Mouse (Mus musculus): ENCODE results near the gene Tmem140.
A peak's percentile ranks its signal among the peaks of the same experiment; 100 is the strongest.

Gene Tmem140

DNA sequence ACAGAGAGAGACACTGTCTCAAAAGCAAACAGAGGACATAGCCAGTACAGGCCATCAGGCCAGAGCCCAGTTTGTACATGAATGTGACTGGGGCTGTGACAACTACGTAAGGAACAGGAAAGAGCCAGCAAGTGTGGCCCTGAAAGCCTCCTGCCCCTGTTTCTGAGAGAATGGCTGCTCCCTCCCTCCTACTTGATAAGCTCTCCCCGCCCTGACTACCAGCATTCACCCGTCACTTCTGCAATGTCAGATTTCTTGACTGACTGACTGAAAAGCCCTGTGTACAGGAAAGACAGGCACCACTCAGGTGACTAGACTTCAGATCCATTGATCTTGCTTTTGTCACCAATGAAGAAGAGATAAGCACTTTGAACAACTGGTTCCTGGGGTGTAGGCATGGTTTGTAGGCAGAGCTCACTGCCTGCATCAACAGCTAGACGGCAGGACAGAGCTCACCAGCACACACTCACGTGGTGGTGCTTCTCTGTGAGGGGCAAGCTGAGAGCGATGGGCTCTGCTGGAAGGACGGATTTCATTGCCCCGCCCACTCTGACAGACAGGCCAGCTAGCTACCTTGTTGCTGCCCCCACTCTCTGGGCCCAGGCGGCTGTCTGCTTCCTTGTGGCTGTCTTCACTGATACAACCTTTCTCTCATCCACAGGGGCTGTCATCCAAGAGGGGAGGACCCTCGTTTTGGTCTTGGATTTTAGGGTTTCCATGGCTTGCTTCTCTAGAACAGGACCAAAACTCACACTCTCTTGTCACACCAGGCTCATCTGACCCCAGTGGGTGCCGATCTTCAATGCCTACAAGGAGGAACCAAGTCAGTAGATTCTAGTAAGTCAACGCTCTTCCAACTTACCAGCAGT is 13.3 kb downstream of the Tmem140 start:
- DNase-seq (ENCODE audit: low spot score) = no peak

DNA sequence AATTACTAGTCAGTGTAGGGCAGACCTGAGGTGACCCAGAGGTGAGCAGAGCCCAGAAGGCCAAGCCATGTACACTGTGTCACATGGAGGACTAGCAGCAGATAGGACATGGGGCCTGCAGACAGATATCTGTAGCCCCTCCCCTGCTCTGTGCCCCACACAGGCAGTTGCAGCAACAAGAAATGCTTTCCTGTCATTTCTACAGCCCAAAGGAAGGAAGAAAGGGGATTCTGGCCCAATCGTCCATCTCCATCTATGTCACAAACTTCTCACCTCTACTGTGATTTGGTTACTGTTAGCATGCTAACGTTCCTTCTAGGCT is 13.8 kb downstream of the Tmem140 start:
- no peak for DNase-seq (ENCODE audit: low spot score)

DNA sequence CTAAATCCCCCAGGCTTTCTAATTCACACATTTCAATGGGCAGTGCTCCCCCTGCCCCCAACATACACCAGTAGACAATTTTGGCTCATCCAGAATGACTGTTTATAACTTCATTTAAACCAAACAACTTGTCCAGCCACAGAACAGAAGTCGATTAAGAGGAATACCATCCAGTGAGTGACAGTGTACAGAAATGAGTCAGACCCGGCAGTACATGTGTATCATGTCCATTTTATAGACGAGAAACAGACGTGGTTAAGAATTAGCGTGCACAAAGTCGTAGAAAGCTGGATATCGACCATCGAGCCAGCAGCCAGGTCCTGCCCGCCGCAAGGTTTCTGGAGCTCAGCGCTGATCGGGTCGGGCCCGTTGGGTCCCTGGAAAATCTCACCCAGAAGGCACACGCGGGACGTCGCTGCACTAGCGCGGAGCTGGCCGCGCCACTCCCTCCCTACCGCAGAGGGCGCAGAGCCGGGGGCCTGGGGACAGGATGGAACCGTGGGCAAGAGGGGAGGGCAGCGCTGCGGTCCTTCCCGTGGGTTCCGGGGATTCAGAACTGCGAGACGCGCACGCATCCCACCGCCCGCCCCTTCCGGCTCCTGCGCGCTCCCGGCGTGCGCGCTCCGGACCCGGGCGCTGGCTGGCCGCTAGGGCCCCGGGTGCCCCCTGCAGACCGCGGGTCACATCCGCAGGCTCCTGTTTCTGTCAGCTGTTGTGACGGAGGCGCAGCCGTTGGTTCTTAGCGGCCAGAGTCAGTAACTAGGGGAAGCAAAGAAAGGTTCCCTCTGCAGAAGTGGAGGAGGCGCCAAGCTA is 14.8 kb downstream of the Tmem140 start, which contains the start of gene Cyren:
TSS of gene Cyren (minus strand) at position 552 of the 813 bp plus-strand sequence.
- peak; percentile 86 for DNase-seq (ENCODE audit: low spot score)

DNA sequence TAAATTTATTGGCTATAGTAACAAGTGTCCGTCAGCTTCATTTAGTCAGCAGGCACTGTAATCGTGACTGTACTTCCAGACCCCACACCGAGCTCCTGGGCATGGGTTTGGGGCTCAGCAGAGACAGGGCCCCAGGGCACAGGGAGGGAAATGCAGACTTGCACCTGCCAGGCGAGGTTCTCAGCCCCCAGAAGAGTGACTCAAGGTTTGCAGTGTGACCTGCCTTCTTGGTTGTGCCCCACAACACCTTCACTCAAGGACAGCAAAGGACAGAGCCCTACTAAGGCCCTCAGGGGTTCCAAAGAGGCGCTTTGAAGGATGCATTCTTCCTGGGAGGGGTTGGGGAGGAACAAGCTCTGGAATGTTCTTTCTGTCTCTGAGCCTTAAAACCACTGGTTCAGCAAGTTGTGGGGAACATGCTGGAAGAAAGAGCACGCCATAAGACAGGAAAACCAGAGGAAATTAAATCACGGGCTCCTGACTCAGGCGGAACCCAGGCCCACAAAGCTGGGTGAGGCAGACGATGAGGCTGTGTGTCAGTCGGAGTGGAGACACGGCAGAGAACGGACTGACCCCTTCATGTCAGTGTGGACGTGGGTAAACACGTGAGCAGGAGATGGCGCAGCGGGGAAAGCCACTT is 16.3 kb downstream of the Tmem140 start:
- DNase-seq (ENCODE audit: low spot score) = no peak

DNA sequence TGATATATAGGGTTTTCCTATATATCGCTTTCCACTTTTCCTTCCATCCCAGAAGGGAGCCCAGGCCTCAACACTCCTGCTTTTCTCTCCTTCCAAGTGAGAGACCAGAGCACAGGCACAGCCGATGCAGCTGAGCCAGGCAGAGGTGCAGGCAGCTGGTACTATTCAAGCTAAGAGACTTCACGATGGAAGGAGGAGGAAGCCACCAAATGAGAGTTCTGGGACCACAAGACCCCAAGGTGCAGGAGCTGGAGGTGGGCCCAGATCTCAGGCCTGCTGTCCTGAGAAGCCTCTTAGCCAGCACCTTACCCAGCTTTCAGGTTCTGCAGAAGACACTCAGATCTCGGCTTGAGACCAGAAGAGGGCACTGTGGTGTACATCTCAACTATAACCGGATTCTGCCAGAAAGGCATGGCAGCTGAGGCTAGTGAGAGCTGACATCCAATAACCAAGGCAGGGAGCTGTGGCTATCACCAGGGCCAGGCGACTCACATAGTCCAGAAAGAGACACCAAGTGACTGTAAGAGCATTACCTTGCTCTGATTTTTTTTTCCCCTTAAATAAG is 17.0 kb downstream of the Tmem140 start:
- no peak for DNase-seq (ENCODE audit: low spot score)

DNA sequence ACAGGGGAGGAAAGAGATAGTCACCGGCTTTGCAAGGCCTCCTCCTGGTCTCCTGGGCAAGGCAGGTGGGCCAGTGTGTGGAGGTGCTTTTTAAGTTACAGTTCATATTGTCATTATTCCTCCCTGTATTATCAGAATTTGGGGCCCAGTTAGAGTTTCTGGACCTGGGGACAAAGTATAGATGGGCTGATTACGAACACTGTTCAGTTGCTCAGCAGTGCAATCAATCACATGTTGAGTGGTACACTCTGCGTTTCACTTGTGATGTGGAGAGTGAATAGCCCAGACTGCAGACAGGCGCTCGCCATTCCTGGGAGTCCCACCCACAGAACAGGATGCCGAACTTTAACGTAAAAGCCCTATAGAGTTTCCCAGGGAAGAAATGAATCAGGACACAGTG is 21.8 kb downstream of the Tmem140 start:
- no peak for DNase-seq (ENCODE audit: low spot score)

DNA sequence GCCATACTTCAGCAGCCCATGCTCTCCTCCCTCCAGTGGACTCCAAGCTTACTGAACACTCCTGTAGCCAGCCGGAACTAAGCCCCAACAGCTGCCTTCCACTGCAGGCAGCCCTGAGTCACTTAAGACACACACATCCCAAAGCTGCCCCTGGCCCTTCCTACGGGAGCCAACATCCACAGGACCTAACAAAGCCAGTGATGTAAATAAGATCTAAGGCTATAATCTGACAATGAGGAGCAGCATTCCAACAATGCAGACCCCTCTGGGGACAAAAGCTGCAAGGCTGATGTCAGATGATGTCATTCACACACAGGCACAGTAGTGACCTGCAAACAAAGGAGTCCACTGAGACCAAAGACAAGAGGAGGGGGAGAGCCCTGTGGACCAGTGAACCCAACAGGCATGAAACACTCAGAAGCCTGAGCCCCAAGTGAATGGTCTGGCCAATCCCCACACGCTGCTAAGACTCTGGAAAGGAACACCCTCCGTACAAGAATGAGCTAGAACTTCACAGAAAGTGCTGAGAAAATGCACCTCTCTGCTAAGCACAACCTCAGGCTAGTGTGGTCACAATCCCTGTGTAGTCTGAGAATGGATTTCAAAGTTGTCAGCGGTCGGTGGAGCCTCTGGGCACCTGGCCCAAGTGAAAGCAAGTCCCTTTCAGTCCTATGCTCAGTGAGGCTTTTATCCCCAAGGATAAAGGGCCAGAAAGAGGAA is 24.3 kb downstream of the Tmem140 start:
- DNase-seq (ENCODE audit: low spot score) = no peak

DNA sequence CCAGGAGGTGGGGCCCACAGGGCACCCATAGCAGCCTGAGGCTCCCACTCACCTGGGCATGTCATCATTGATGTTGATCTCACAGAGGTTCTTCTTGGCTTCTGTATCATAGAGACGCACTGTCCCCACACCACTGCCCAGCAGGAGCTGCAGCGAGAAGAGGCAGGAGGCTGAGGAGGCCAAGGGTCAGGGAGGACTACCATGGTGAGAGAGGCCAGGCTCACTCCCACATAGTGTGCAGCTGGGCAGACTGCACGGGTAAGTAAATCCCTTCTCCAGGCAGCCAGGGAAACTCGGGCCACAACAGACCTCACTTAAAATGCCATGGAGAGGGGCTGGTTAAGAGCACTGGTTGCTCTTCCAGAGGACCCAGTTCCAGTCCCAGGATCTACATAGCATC is 26.2 kb downstream of the Tmem140 start:
- no peak for DNase-seq (ENCODE audit: low spot score)

DNA sequence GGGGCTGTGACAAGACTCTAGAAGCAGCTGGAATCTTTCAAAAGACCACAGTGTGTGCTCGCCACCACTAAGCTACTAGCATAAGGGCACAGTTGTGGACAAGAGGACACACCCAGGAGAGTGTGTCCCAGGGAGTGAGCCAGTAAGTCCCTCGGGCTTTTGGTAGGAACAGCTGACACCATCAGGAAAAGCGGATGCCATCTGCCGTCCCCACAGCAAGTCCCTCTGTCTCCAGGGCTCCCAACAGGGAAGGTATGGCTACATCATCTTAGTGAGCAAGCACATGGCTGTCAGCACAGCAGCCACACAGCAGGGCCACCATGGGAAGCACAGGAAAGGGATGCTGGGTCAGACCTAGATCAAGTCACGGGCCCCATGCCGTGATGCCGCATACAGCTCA is 32.6 kb downstream of the Tmem140 start:
- no peak for DNase-seq (ENCODE audit: low spot score)

DNA sequence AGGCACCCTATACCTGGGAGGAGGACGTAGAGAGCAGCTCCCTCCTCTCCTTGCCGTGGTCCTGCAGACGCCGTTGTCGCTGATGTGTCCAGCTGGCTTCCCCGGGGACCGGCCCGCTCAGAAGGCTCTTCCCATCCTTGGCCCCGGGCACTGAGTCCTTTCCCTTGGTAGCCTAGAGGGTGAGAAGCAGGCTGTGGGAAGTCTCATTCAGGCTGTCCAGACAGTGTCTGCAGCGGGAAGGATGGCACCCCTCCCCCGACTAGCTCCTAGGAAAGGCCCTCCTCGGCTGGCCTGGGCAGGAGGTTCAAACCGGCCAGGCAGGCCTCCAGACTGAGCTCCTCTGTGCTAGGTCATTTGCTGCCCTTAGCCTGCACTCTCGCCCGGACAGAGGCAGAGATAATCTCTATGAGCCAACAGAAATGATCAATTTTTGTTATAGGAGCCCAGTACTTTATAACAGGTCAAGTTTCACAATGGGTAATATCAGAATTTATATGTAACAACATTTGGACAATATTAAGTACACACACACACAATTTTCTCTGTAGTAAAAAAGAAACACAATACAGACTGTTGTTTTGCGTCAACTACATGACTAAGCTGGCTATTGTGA is 33.3 kb downstream of the Tmem140 start:
- no peak for DNase-seq (ENCODE audit: low spot score)

DNA sequence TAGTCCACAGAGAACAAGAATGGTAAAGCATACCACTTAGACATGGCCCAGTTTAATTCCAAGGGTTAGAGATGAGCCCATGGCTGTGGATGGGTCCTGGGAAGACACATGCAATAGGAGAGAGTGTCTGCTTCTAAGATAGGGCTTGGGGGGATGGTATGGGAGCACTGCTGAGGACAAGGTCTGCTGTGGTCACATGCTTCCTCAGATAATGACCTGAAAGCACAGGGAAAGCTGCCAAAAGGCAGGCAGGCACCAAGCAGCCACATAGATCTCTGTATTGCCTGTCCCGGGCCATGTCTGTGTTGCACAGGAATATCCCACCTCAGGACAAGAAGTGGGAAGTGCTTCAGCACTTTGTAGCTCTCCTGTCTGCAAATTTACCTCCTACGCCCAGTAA is 36.2 kb downstream of the Tmem140 start:
- no peak for DNase-seq (ENCODE audit: low spot score)

DNA sequence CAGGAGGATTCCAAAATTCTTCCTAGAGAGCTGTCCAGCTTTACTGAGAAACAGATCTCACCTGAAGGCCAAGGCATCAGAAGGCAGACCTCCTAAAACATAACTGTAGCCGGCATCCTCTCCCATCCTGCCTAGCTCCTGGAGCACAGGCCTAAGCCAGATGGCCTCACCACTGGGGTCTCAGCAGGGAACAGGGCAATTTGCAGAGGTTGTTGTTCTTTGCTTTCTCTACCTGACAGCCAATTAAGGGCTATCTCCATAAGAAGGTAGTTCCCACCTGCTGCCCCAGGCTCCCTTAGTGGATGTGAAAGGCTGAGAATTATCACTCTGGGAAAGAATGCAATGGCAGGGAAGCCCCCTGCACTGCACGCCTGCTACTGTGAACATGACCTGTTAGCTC is 38.0 kb downstream of the Tmem140 start:
- no peak for DNase-seq (ENCODE audit: low spot score)

DNA sequence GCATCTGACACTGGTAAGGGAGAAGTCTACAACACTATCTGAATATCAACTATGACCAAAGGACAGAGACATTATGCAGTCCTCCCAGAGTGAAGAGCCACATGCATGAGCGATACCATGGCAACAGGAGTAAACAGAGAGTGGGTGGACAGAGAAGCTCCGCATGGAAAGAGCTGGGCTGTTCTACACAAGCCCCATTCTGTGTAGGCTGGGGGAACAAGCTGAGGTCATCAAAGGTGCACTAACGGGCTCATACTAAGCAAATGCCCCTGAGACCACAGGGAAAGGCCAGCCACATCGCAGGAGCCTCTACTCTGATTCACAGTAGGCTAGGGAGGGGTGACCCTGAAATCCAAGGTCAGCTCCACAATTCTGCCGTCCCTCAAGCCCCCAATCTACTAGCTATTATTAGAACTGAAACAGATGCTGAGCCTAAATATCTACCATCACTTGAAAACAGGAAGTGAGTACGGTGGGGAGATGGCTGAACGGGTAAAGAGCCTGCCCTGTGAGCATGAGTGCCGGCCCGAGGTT is 39.0 kb downstream of the Tmem140 start:
- DNase-seq (ENCODE audit: low spot score) = no peak

DNA sequence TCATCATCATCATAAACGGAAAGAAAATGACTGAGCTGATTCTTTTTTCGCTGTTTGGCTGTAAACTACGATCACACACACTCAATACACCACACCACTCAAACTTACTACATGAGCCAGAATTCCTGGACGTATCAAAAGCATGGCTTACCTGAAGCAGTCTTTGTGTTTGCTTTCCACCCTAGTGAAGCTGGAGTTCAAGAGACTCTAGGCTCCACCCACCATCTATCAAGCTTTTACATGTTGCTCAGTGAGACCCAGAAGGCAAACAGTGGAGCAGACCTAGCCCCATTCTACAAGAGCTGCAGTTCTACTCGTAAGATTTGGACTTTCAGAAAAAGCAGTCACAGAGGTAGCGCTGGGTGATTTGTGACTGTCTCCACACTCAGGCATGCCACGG is 39.6 kb downstream of the Tmem140 start:
- no peak for DNase-seq (ENCODE audit: low spot score)

DNA sequence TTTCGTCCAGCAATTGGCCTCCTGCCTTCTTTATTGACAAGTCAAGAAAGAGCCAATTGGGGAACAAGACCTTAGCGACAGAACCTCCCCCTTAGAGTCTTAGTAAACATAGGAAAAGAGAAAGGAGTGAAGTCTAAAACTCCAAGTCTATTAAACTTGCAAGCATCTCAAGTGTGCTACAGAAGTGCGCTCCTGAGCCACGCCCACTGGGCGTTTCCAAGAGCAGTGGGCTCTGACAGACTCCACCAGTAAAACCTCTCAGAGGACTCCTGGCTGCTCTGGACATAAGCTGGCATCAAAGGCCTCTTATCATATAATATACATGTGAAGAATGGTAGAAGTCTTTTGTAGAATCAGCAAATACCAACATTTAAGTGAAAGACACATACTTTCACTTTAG is 40.5 kb downstream of the Tmem140 start:
- DNase-seq (ENCODE audit: low spot score) = no peak

DNA sequence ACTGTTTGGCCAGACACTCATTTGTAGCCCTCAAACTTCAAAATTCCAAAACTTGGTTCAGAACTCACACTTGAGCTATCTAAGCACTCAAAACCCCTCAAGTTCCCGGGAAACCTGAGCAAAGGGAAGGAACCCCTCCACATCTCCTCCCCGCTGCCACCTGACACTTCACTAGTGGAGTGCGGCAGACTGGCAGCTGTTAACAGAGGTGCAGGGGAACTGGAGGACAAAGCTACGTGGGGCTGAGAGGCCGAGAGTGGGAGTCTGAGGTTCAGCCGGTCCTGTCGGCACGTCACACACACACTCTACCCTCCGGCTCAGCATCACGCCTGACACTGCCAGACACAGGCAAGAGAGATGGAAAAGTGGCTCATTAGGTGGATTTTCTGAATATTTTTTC is 40.9 kb downstream of the Tmem140 start:
- no peak for DNase-seq (ENCODE audit: low spot score)

DNA sequence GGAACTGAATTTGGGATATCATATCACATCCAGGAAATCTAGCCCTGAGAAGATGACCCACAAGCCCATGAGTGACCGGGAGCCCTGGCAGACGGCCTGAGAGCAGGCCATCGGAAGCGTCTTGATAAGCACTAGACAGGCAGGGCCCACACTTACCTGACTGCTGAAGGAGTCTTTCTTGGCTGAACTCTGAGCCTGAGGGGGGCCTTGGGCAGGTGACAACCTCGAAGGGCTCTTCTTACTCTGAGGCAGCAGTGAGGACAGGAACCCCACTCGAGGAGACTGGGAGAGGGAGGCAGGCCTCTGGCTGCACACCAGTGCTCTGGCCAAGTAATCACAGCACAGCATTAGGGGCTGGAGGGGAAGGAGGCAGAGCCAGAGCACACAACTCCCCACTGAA is 41.4 kb downstream of the Tmem140 start:
- no peak for DNase-seq (ENCODE audit: low spot score)

DNA sequence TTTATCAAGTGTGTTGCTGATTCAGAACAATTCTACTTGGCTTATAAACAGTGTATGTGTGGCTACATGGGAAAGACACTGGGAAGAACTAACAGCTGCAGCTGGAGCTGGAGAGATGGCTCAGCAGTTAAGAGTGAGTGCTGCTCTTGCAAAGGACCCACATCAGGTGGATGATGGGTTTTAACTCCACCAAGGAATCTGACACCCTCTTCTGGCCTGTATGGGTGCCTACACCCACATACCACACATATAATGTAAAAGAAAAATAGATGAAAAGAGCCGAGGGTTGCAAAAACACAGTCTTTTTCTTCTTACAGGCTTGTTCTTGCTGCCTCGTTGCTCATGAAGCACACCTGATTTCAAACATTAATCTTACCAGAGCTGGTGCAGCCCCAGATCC is 43.2 kb downstream of the Tmem140 start:
- DNase-seq (ENCODE audit: low spot score) = no peak

DNA sequence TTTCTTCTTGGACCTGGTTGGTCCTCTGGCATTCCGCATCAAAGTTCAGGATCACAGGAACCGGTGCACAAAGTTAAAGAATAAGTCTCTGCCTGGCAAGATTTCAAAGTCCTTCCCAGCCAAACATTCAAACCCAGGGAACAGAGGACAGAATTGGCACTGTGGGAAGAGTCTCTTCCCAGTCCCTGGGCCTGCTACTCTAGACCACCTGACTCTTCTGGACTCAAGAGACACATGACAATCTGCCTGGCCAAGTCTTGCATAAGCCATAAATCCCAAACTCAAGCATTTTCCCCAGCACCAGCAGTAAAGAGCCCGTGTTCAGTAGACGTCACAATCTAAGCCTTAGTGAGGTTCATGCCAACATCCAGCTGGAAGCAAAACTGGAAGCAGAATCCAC is 43.7 kb downstream of the Tmem140 start:
- no peak for DNase-seq (ENCODE audit: low spot score)

DNA sequence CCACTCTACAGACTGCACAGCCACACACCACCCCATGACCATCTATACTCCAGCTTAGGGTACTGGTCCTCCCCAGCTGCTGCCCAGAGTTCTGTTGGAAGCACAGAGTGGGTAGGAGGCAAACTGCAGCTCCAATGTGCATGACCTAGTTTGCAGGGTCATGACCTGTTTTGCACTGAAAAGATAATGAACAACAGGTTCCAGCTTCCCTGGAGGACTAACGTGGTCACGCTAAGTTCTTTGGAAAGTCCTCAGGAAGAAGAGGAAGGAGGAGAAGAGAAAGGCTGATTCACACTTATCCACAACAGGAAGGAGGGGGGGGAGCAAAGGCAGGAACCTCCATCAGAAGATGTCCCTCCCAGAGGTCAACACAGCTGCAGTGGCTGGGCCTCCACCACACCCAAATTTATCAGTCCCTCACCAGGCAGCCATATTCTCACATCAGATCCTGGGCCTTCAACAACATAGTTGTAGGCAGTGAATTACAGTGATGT is 44.2 kb downstream of the Tmem140 start:
- no peak for DNase-seq (ENCODE audit: low spot score)

DNA sequence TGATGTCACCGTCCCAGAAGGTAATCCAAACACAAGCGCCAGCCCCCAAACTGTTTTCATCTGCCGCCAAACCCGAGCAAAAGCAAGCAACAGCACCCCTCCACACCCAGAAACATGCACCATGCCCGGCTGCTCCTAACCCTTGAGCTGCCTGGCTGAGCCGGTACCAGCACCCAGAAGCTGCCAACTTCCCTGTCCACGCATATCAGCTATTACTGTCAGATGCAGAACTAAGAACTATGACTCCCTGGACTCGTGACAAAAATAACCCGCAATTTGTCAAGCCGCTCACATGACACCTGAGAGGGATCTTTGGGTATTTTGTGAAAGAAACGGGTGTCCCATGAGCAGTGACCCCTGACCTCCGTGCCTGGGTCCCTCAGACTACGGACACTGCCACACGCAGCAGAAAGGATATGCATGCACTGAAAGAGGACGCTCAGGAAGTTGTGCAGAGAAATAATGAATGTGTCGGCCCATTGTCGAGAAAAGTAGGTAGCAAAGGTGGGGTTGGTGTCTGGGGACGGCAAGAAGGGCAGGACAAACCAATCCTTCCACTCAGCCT is 44.8 kb downstream of the Tmem140 start:
- no peak for DNase-seq (ENCODE audit: low spot score)
